Mouse (Mus musculus): ENCODE measurements around the gene Tspan4. TPM values are rescaled to one million over a fixed set of nuclear protein-coding genes. Genes with fewer than 3 reads are reported as not detected.

Tspan4 gene
- polyA plus RNA-seq, 1 experiment from 2014 or later, result 31.8 TPM

GRCm38 (mm10) chr7:141447110-141447991 lies 27.7 kb upstream of the Tspan4 start, which contains the start of gene Rplp2:
Gene Rplp2 (plus strand): TSS chr7:141447370.
- ATAC-seq, result peak; percentile 95
- H3K9me3 ChIP-seq (ENCODE audit: control insufficient read depth, low read length), result no peaks in the 10 kb centered on the region
- peak within 1 kb of the TSS; percentile 89 for H3K27ac ChIP-seq (ENCODE audit: low read length)
- under 1% methylated on average over 63 of the region's 63 CpGs for WGBS
- peak within 1 kb of the TSS; percentile 86 for H3K4me3 ChIP-seq (replicated peaks; ENCODE audit: low read length)
- no peaks in the 10 kb centered on the region for H3K27me3 ChIP-seq (replicated peaks; ENCODE audit: control insufficient read depth, insufficient read depth, low read length)
- peak within 1 kb of the TSS; percentile 83 for H3K9ac ChIP-seq (replicated peaks; ENCODE audit: low read depth, low read length)
- peaks cover 12% of the 10 kb centered on the region for H3K36me3 ChIP-seq (ENCODE audit: control insufficient read depth, insufficient read depth)
- peak within 1 kb of the TSS; percentile 70 for H3K4me2 ChIP-seq (ENCODE audit: low read length)
- peaks cover 26% of the 10 kb centered on the region for H3K4me1 ChIP-seq (replicated peaks; ENCODE audit: control insufficient read depth, insufficient read depth, low read length)

- Histone ChIP-seq H3K36me3 (ENCODE audit: control insufficient read depth, insufficient read depth) (peaks cover 12% of the 10 kb centered on the region), H3K27ac (ENCODE audit: low read length) (no peak overlapping the region), H3K4me3 (replicated peaks; ENCODE audit: low read length) (no peak overlapping the region), H3K4me2 (ENCODE audit: low read length) (no peak overlapping the region), H3K4me1 (replicated peaks; ENCODE audit: control insufficient read depth, insufficient read depth, low read length) (peaks cover 29% of the 10 kb centered on the region), H3K9ac (replicated peaks; ENCODE audit: low read depth, low read length) (no peak overlapping the region), H3K9me3 (ENCODE audit: control insufficient read depth, low read length) (no peaks in the 10 kb centered on the region), H3K27me3 (replicated peaks; ENCODE audit: control insufficient read depth, insufficient read depth, low read length) (no peaks in the 10 kb centered on the region)
- ATAC-seq, result no peak
Observed at GRCm38 (mm10) chr7:141451928-141452327, 23.1 kb upstream of the Tspan4 start.

GRCm38 (mm10) chr7:141453636-141454035 lies 21.4 kb upstream of the Tspan4 start:
- no peak overlapping the region for H3K4me3 ChIP-seq (replicated peaks; ENCODE audit: low read length)
- 78% methylated on average over 2 of the region's 2 CpGs for WGBS
- H3K27me3 ChIP-seq (replicated peaks; ENCODE audit: control insufficient read depth, insufficient read depth, low read length), result no peaks in the 10 kb centered on the region
- H3K4me2 ChIP-seq (ENCODE audit: low read length), result no peak overlapping the region
- H3K9me3 ChIP-seq (ENCODE audit: control insufficient read depth, low read length), result no peaks in the 10 kb centered on the region
- no peak overlapping the region for H3K9ac ChIP-seq (replicated peaks; ENCODE audit: low read depth, low read length)
- peaks cover 12% of the 10 kb centered on the region for H3K36me3 ChIP-seq (ENCODE audit: control insufficient read depth, insufficient read depth)
- H3K4me1 ChIP-seq (replicated peaks; ENCODE audit: control insufficient read depth, insufficient read depth, low read length), result peaks cover 22% of the 10 kb centered on the region
- H3K27ac ChIP-seq (ENCODE audit: low read length), result no peak overlapping the region
- ATAC-seq, result no peak

- H3K9me3 ChIP-seq (ENCODE audit: control insufficient read depth, low read length), result no peaks in the 10 kb centered on the region
- H3K27me3 ChIP-seq (replicated peaks; ENCODE audit: control insufficient read depth, insufficient read depth, low read length), result no peaks in the 10 kb centered on the region
- ATAC-seq, result peak; percentile 79
- WGBS, result 0% methylated on average over 42 of the region's 45 CpGs
- H3K4me3 ChIP-seq (replicated peaks; ENCODE audit: low read length), result peak within 1 kb of the TSS; percentile 71
- peak within 1 kb of the TSS; percentile 77 for H3K9ac ChIP-seq (replicated peaks; ENCODE audit: low read depth, low read length)
- peaks cover 9% of the 10 kb centered on the region for H3K36me3 ChIP-seq (ENCODE audit: control insufficient read depth, insufficient read depth)
- peaks cover 16% of the 10 kb centered on the region for H3K4me1 ChIP-seq (replicated peaks; ENCODE audit: control insufficient read depth, insufficient read depth, low read length)
- peak within 1 kb of the TSS; percentile 97 for H3K4me2 ChIP-seq (ENCODE audit: low read length)
- H3K27ac ChIP-seq (ENCODE audit: low read length), result peak within 1 kb of the TSS; percentile 58; the same call in 1 of the 2 replicates
Observed at GRCm38 (mm10) chr7:141454967-141455551, 20.0 kb upstream of the Tspan4 start, which contains the start of gene Pnpla2. Gene Pnpla2 (plus strand): TSS chr7:141455198.

- WGBS, result 2% methylated on average over 23 of the region's 23 CpGs
- no peaks in the 10 kb centered on the region for H3K9me3 ChIP-seq (ENCODE audit: control insufficient read depth, low read length)
- H3K36me3 ChIP-seq (ENCODE audit: control insufficient read depth, insufficient read depth), result peaks cover 9% of the 10 kb centered on the region
- H3K4me1 ChIP-seq (replicated peaks; ENCODE audit: control insufficient read depth, insufficient read depth, low read length), result peaks cover 16% of the 10 kb centered on the region
- H3K27ac ChIP-seq (ENCODE audit: low read length), result peak overlapping the region; percentile 58; the same call in 1 of the 2 replicates
- peak overlapping the region; percentile 71 for H3K4me3 ChIP-seq (replicated peaks; ENCODE audit: low read length)
- peak; percentile 26 for ATAC-seq
- peak overlapping the region; percentile 97 for H3K4me2 ChIP-seq (ENCODE audit: low read length)
- peaks cover 5% of the 10 kb centered on the region for H3K27me3 ChIP-seq (replicated peaks; ENCODE audit: control insufficient read depth, insufficient read depth, low read length)
- H3K9ac ChIP-seq (replicated peaks; ENCODE audit: low read depth, low read length), result peak overlapping the region; percentile 77
Observed at GRCm38 (mm10) chr7:141455610-141456314, 19.3 kb upstream of the Tspan4 start.

GRCm38 (mm10) chr7:141456739-141457138 lies 18.3 kb upstream of the Tspan4 start:
- H3K27ac ChIP-seq (ENCODE audit: low read length), result no peak overlapping the region
- peaks cover 15% of the 10 kb centered on the region for H3K27me3 ChIP-seq (replicated peaks; ENCODE audit: control insufficient read depth, insufficient read depth, low read length)
- H3K4me2 ChIP-seq (ENCODE audit: low read length), result no peak overlapping the region
- no peaks in the 10 kb centered on the region for H3K9me3 ChIP-seq (ENCODE audit: control insufficient read depth, low read length)
- H3K4me1 ChIP-seq (replicated peaks; ENCODE audit: control insufficient read depth, insufficient read depth, low read length), result peaks cover 20% of the 10 kb centered on the region
- peaks cover under 1% of the 10 kb centered on the region for H3K36me3 ChIP-seq (ENCODE audit: control insufficient read depth, insufficient read depth)
- WGBS, result 89% methylated on average over 6 of the region's 6 CpGs
- H3K9ac ChIP-seq (replicated peaks; ENCODE audit: low read depth, low read length), result no peak overlapping the region
- no peak overlapping the region for H3K4me3 ChIP-seq (replicated peaks; ENCODE audit: low read length)
- no peak for ATAC-seq

- WGBS, result 91% methylated on average over 14 of the region's 14 CpGs
- Histone ChIP-seq H3K9me3 (ENCODE audit: control insufficient read depth, low read length) (no peaks in the 10 kb centered on the region), H3K9ac (replicated peaks; ENCODE audit: low read depth, low read length) (no peak overlapping the region), H3K4me2 (ENCODE audit: low read length) (no peak overlapping the region), H3K27me3 (replicated peaks; ENCODE audit: control insufficient read depth, insufficient read depth, low read length) (peaks cover 16% of the 10 kb centered on the region), H3K36me3 (ENCODE audit: control insufficient read depth, insufficient read depth) (no peaks in the 10 kb centered on the region), H3K4me1 (replicated peaks; ENCODE audit: control insufficient read depth, insufficient read depth, low read length) (peaks cover 22% of the 10 kb centered on the region), H3K4me3 (replicated peaks; ENCODE audit: low read length) (no peak overlapping the region), H3K27ac (ENCODE audit: low read length) (no peak overlapping the region)
- no peak for ATAC-seq
Observed at GRCm38 (mm10) chr7:141457236-141457635, 17.8 kb upstream of the Tspan4 start.

- Histone ChIP-seq H3K4me1 (replicated peaks; ENCODE audit: control insufficient read depth, insufficient read depth, low read length) (peaks cover 22% of the 10 kb centered on the region), H3K36me3 (ENCODE audit: control insufficient read depth, insufficient read depth) (no peaks in the 10 kb centered on the region), H3K9me3 (ENCODE audit: control insufficient read depth, low read length) (no peaks in the 10 kb centered on the region), H3K27ac (ENCODE audit: low read length) (no peak overlapping the region), H3K27me3 (replicated peaks; ENCODE audit: control insufficient read depth, insufficient read depth, low read length) (peaks cover 25% of the 10 kb centered on the region), H3K4me3 (replicated peaks; ENCODE audit: low read length) (no peak overlapping the region), H3K4me2 (ENCODE audit: low read length) (no peak overlapping the region), H3K9ac (replicated peaks; ENCODE audit: low read depth, low read length) (no peak overlapping the region)
- ATAC-seq, result no peak
- WGBS, result 73% methylated on average over 15 of the region's 15 CpGs
Observed at GRCm38 (mm10) chr7:141457986-141458660, 16.9 kb upstream of the Tspan4 start.
